In the genomic region with DNA sequence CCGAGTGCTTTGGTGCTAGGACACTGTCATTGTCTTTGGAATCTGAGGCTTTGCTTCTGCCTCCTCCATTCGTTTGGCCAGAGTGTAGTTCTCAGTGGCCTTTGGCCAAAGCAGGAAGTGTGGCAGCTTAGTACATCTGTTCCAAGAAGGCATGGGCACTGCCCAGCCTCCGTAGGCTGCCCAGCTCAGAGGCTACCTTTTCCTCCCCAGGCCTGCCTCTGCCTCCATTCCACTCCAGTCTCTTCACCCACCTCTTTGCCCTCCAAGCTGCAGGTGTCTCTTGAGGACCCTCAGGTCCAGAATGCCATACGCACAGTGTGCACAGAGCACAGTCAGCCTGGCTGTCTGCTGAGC, we compare ENCODE assay signal across 13 mouse cellular contexts. TPM values are rescaled to one million over a fixed set of nuclear protein-coding genes. Genes with fewer than 3 reads are reported as not detected.
A peak's percentile ranks its signal among the peaks of the same experiment; 100 is the strongest.
DNase-seq lines count a peak whose midpoint lies in the region; ATAC-seq and TF ChIP-seq lines count a peak whose summit lies in the region.
"Had no signal": no experiment of that assay in that cellular context is flagged by ENCODE, and none has a peak within 500 bp of the region (broad histone marks: within the 10 kb centered on the region; RNA-seq: fewer than 3 reads in every experiment).

No protein-coding gene starts in this region.

- peak overlapping the region; percentile 29; the same call in 1 of the 2 replicates for H3K27ac ChIP-seq in hindbrain, embryonic 16.5 days (ENCODE audit: low read depth, low read length)
- H3K27ac ChIP-seq in hindbrain, embryonic 11.5 days (ENCODE audit: low read depth, low read length) = no peak overlapping the region
- no peak overlapping the region for H3K27ac ChIP-seq in testis, adult 2 months (ENCODE audit: control insufficient read depth, insufficient read depth, low read depth, low read length)

- peaks cover 24% of the 10 kb centered on the region for H3K4me1 ChIP-seq in hindbrain, embryonic 16.5 days (ENCODE audit: control insufficient read depth, insufficient read depth, low read depth, low read length)
- H3K4me1 ChIP-seq in hindbrain, embryonic 11.5 days (replicated peaks; ENCODE audit: control insufficient read depth, insufficient read depth, low read length) = peaks cover 3% of the 10 kb centered on the region; the same call in 1 of the 2 replicates
- no peaks in the 10 kb centered on the region for H3K4me1 ChIP-seq in testis, adult 2 months (ENCODE audit: control insufficient read depth, insufficient read depth, low read length)

- no peak for TF ChIP-seq POLR2A in testis, adult 2 months (IDR thresholded peaks at IDR 0.05; ENCODE audit: control insufficient read depth, low read depth, low read length)

- no peaks in the 10 kb centered on the region for H3K9me3 ChIP-seq in hindbrain, embryonic 16.5 days (ENCODE audit: control insufficient read depth, low read length)
- no peaks in the 10 kb centered on the region for H3K9me3 ChIP-seq in hindbrain, embryonic 11.5 days (ENCODE audit: control insufficient read depth, low read length)

- no peak overlapping the region; the same call in 1 of the 2 replicates for H3K4me2 ChIP-seq in hindbrain, embryonic 16.5 days (ENCODE audit: low read length)
- no peak overlapping the region for H3K4me2 ChIP-seq in hindbrain, embryonic 11.5 days (replicated peaks; ENCODE audit: low read depth, low read length)

- H3K4me3 ChIP-seq in hindbrain, embryonic 16.5 days (ENCODE audit: low read length) = no peak overlapping the region
- no peak overlapping the region for H3K4me3 ChIP-seq in hindbrain, embryonic 11.5 days (ENCODE audit: low read depth, low read length)
- no peak overlapping the region for H3K4me3 ChIP-seq in testis, adult 2 months (ENCODE audit: control insufficient read depth, low read depth, low read length)

- no peak overlapping the region for H3K9ac ChIP-seq in hindbrain, embryonic 16.5 days (ENCODE audit: low read depth, low read length)
- H3K9ac ChIP-seq in hindbrain, embryonic 11.5 days (ENCODE audit: low read depth, low read length) = no peak overlapping the region

- DNase-seq in cerebellum, adult 9-11 months = peak; percentile 72
- DNase-seq in hindbrain, embryonic 11.5 days (ENCODE audit: low spot score) = no peak
- no peak for DNase-seq in testis, postnatal 14 days (ENCODE audit: low spot score)
- no peak for DNase-seq in adrenal gland, postnatal 4 days (ENCODE audit: low spot score in 2 of 2)
- DNase-seq in adrenal gland, postnatal 14 days = no peak
- DNase-seq: B cell, adult 2 months; right cerebral cortex, adult 18-20 months had no signal

- peaks cover 7% of the 10 kb centered on the region for H3K36me3 ChIP-seq in hindbrain, embryonic 16.5 days (ENCODE audit: control insufficient read depth, insufficient read depth, low read length)
- no peaks in the 10 kb centered on the region for H3K36me3 ChIP-seq in hindbrain, embryonic 11.5 days (ENCODE audit: control insufficient read depth, insufficient read depth, low read length)
- H3K36me3 ChIP-seq in testis, adult 2 months (ENCODE audit: control insufficient read depth, insufficient read depth, low read length) = no peaks in the 10 kb centered on the region; the same call in none of the 2 replicates

- no peak for ATAC-seq in cerebellum, adult (ENCODE audit: insufficient number of reproducible peaks, low FRiP score, low TSS enrichment)
- no peak for ATAC-seq in hindbrain, embryonic 16.5 days
- no peak for ATAC-seq in hindbrain, embryonic 11.5 days (ENCODE audit: low FRiP score)

- no peaks in the 10 kb centered on the region for H3K27me3 ChIP-seq in hindbrain, embryonic 16.5 days (replicated peaks; ENCODE audit: control insufficient read depth, insufficient read depth, low read length)
- no peaks in the 10 kb centered on the region for H3K27me3 ChIP-seq in hindbrain, embryonic 11.5 days (ENCODE audit: control insufficient read depth, insufficient read depth, low read length)
- H3K27me3 ChIP-seq in testis, adult 2 months (ENCODE audit: control insufficient read depth, insufficient read depth, low read length) = no peaks in the 10 kb centered on the region

- TF ChIP-seq CTCF in testis, adult 2 months (IDR thresholded peaks at IDR 0.05; ENCODE audit: control insufficient read depth, insufficient read depth, insufficient replicate concordance, low read depth, low read length) = 0 out of 2 replicates have a peak, but pooled peaks have one; percentile 12

- 48% methylated on average over 4 of the region's 4 CpGs for WGBS in hindbrain, embryonic 16.5 days
- 50% methylated on average over 4 of the region's 4 CpGs for WGBS in hindbrain, embryonic 11.5 days

RNA-seq across cellular contexts. Expression of a gene that starts 9.9 kb away (rescaled TPM):
- polyA plus RNA-seq in hindbrain, embryonic 16.5 days (2015; fragmentation: Nextera tagmentation; extraction: Ambion mirVana) = 15.5 and 16.4 TPM in 2 replicates
- 8.7 and 9.5 TPM in 2 replicates for polyA plus RNA-seq in hindbrain, embryonic 11.5 days (2014; fragmentation: Nextera tagmentation; extraction: Ambion mirVana)
- polyA plus RNA-seq in testis, adult 2 months (2012; rRNA removed) = 17.2 and 18.9 TPM in 2 replicates
- total RNA-seq in adrenal gland, postnatal 4 days (2021) = 10 to 100 TPM; 13.9 to 15.5 TPM
- 7.2 and 7.5 TPM in 2 replicates for total RNA-seq in adrenal gland, postnatal 14 days (2021)

RNA-seq across cellular contexts. Expression of a gene that starts 27.3 kb away (rescaled TPM):
- polyA plus RNA-seq in hindbrain, embryonic 16.5 days (2015; fragmentation: Nextera tagmentation; extraction: Ambion mirVana) = 0.11 and 0.50 TPM in 2 replicates
- polyA plus RNA-seq in hindbrain, embryonic 11.5 days (2014; fragmentation: Nextera tagmentation; extraction: Ambion mirVana) = 2.9 and 3.5 TPM in 2 replicates
- polyA plus RNA-seq in testis, adult 2 months (2012; rRNA removed) = 1.5 and 1.6 TPM in 2 replicates
- not detected for total RNA-seq in adrenal gland, postnatal 4 days (2021)
- not detected in 2 replicates for total RNA-seq in adrenal gland, postnatal 14 days (2021)
- total RNA-seq: heart, adult 8-10 months; layer of hippocampus, postnatal 14 days; liver, adult 2 months had no signal
- polyA plus RNA-seq: liver, adult 2 months had no signal

RNA-seq across cellular contexts. Expression of a gene that starts 32.9 kb away (rescaled TPM):
- 17.2 and 22.2 TPM in 2 replicates for polyA plus RNA-seq in hindbrain, embryonic 16.5 days (2015; fragmentation: Nextera tagmentation; extraction: Ambion mirVana)
- polyA plus RNA-seq in hindbrain, embryonic 11.5 days (2014; fragmentation: Nextera tagmentation; extraction: Ambion mirVana) = 17.4 and 20.6 TPM in 2 replicates
- 50.9 and 51.6 TPM in 2 replicates for polyA plus RNA-seq in testis, adult 2 months (2012; rRNA removed)
- 10 to 100 TPM; 35.4 to 35.5 TPM for total RNA-seq in adrenal gland, postnatal 4 days (2021)
- total RNA-seq in adrenal gland, postnatal 14 days (2021) = 36.9 and 39.6 TPM in 2 replicates

RNA-seq across cellular contexts. Expression of a gene that starts 54.6 kb away (rescaled TPM):
- 9.0 and 10.6 TPM in 2 replicates for polyA plus RNA-seq in hindbrain, embryonic 16.5 days (2015; fragmentation: Nextera tagmentation; extraction: Ambion mirVana)
- polyA plus RNA-seq in hindbrain, embryonic 11.5 days (2014; fragmentation: Nextera tagmentation; extraction: Ambion mirVana) = 1.5 and 1.6 TPM in 2 replicates
- 0.22 and 0.43 TPM in 2 replicates for polyA plus RNA-seq in testis, adult 2 months (2012; rRNA removed)
- total RNA-seq in adrenal gland, postnatal 4 days (2021) = 1 to 10 TPM; 1.2 to 1.3 TPM
- 0.26 TPM in 1 of 2 replicates, not detected in the other for total RNA-seq in adrenal gland, postnatal 14 days (2021)
- total RNA-seq: liver, adult 2 months had no signal
